Mouse (Mus musculus) liver, embryonic 14.5 days (tissue): ENCODE results near the gene Olfr1288. TPM values are rescaled to one million over a fixed set of nuclear protein-coding genes. Genes with fewer than 3 reads are reported as not detected.

ENCODE experiments used
- ATAC-seq: fragments of 200-750 bp; cut with Nextera tagmentation; 2 replicates; pipeline ENCODE4 v1.8.0; 2017; ENCODE audit warnings: moderate number of reproducible peaks, mild to moderate bottlenecking, moderate library complexity; ENCODE audit not compliant: insufficient read depth
- DNase-seq, 3 experiments: peaks; one replicate each; pipeline ENCODE4 v3.0.0-alpha.2; 2012 to 2013; ENCODE audit warnings: low read depth in 3 of 3, low spot score in 3 of 3
- H3K27ac ChIP-seq: fragments of 300-500 bp; sonication (generic); 2 replicates; pipeline ENCODE4 v1.5.1; 2014; ENCODE audit warnings: moderate library complexity, mild to moderate bottlenecking, control low read depth, inconsistent platforms
- H3K27me3 ChIP-seq: fragments of 300-500 bp; sonication (generic); 2 replicates; pipeline ENCODE4 v1.6.1; 2014; ENCODE audit warnings: mild to moderate bottlenecking, low read length, moderate library complexity; ENCODE audit not compliant: control insufficient read depth, insufficient read depth
- H3K36me3 ChIP-seq: fragments of 300-500 bp; sonication (generic); replicated peaks from 2 replicates; pipeline ENCODE4 v1.6.1; 2014; ENCODE audit warnings: low read depth; ENCODE audit not compliant: control insufficient read depth, insufficient read depth
- H3K4me1 ChIP-seq, 2 experiments: fragments of 200-500 bp in 1 of 2; fragments of 300-500 bp in 1 of 2; sonication (generic) in 1 of 2; replicated peaks; 2 replicates each; pipeline ENCODE4 v1.6.1; 2012 to 2014; ENCODE audit warnings: antibody characterized with exemption in 1 of 2, inconsistent platforms in 1 of 2, low read length in 1 of 2; ENCODE audit not compliant: control insufficient read depth in 2 of 2, insufficient read depth in 2 of 2
- H3K4me2 ChIP-seq: fragments of 300-500 bp; sonication (generic); 2 replicates; pipeline ENCODE4 v1.6.1; 2014; ENCODE audit warnings: low read depth, mild to moderate bottlenecking, control low read depth, moderate library complexity
- H3K4me3 ChIP-seq, 2 experiments: fragments of 200-500 bp in 1 of 2; fragments of 300-500 bp in 1 of 2; sonication (generic) in 1 of 2; 2 replicates each; pipeline ENCODE4 v1.5.1; 2012 to 2014; ENCODE audit warnings: low read depth in 2 of 2, low read length in 2 of 2, mild to moderate bottlenecking in 2 of 2, control low read depth in 1 of 2, inconsistent platforms in 1 of 2, moderate library complexity in 1 of 2; ENCODE audit not compliant: insufficient read depth in 1 of 2
- H3K9ac ChIP-seq: fragments of 300-500 bp; sonication (generic); replicated peaks from 2 replicates; pipeline ENCODE4 v1.6.1; 2014; ENCODE audit warnings: mild to moderate bottlenecking, control low read depth, moderate library complexity
- H3K9me3 ChIP-seq: fragments of 300-500 bp; sonication (generic); 2 replicates; pipeline ENCODE4 v1.6.1; 2016; ENCODE audit warnings: low read length, mixed read lengths; ENCODE audit not compliant: control insufficient read depth
- CTCF ChIP-seq: IDR thresholded peaks from 2 replicates; pipeline ENCODE4 v1.5.1; 2016; ENCODE audit warnings: antibody characterized with exemption, low read depth, control low read depth
- EP300 ChIP-seq: IDR thresholded peaks from 2 replicates; pipeline ENCODE4 v1.6.1; 2016; ENCODE audit warnings: antibody characterized with exemption, low read depth
- WGBS: fragments of 180-500 bp; shearing (Covaris S2); extraction: QIAGEN DNeasy Blood & Tissue Kit; methylation state at CpG from one replicate; pipeline ENCODE4 v1.1.7; 2014; ENCODE audit not compliant: insufficient replicate concordance; 5-methylcytosine and 5-hydroxymethylcytosine counted together
- polyA plus RNA-seq, 2 experiments: library from polyadenylated mRNA; depleted of rRNA in 1 of 2; stranded (reverse) in 1 of 2; unstranded in 1 of 2; fragments of >200 nt; fragmentation: Nextera tagmentation in 1 of 2; extraction: Ambion mirVana in 1 of 2; gene quantifications; 2 replicates each; pipeline versions ENCODE4 v1.2.1 to v1.2.3; 2012 to 2014

Olfr1288 gene
- polyA plus RNA-seq (2012; rRNA removed) (not detected in 2 replicates), polyA plus RNA-seq (2014; fragmentation: Nextera tagmentation; extraction: Ambion mirVana) (not detected in 2 replicates)

DNA sequence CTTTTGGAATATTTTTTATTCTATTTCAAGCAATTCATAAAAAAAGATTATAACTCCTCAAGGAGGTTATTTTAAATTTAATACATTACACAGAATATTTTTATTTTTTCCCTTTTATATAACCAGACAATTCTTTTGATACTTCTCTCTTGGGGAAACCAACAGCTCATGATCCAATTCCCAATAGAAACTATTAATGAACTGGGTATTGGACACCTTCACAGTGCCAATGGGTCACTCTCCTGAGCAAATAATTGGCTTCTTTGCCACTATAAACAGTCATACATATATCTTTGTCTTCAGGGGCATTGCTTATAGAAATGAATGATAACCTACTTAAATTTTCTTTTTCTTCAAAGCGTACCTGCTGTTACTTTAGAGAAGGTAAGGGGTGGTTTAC lies at the start of gene Olfr1288:
Olfr1288 (plus strand) TSS at position 301 of the 400 bp plus-strand sequence.
- H3K9ac ChIP-seq, result no peak within 1 kb of the TSS
- DNase-seq (no peak), ATAC-seq (no peak)
- no peaks in the 10 kb centered on the region for H3K4me1 ChIP-seq
- 70% methylated on average over 1 of the region's 1 CpGs for WGBS
- H3K4me3 ChIP-seq, result no peak within 1 kb of the TSS
- no peak within 1 kb of the TSS for H3K4me2 ChIP-seq
- H3K36me3 ChIP-seq, result no peaks in the 10 kb centered on the region
- H3K27me3 ChIP-seq, result no peaks in the 10 kb centered on the region
- no peak within 1 kb of the TSS for H3K27ac ChIP-seq
- H3K9me3 ChIP-seq, result no peaks in the 10 kb centered on the region
- no peak for TF ChIP-seq CTCF
- TF ChIP-seq EP300, result no peak

DNA sequence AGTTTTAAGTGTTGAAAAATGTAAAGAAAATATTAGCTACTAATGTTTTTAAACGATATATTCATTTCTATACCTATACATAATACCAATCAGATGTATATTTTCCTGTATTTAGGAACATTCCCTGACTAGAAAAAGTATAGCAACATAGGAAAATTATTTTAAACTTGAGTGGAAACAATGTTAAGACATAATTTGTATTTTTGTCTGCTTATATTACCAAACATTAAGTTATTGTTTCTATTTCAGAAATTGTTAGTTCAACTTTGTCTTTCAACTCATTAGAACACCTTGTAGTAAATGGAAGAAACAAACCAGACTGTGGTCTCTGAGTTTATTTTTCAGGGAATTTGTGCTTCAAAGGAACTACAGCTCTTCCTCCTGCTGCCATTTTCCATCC lies 25.1 kb upstream of the Olfr1288 start, which contains the start of gene Olfr1287:
Olfr1287 (plus strand) TSS at position 301 of the 400 bp plus-strand sequence.
- TF ChIP-seq EP300, result no peak
- no peak for TF ChIP-seq CTCF

DNA sequence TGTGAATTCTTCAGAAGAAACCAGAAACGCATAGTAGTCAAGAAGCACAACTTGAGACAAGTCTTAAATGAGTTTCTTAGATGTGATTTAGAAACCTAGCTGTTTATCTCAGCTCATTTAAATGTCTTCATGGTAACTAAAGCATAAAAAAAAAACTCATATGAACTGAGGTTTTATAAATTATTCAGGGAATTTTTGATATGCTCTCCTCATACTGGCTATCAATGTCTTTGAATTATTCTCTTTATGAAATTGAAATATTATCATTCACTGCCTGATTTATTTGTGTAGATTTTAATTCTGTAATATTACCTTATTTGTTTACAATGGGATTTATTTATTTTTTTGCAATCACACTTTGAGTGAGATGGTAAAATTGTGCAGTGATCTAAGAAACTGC lies 6.6 kb downstream of the Olfr1288 start, which contains the start of gene Olfr1289:
Olfr1289 (plus strand) TSS at position 301 of the 400 bp plus-strand sequence.
- 46% methylated on average over 1 of the region's 1 CpGs for WGBS

More for the DNA sequence above, 25.1 kb upstream of the Olfr1288 start, which contains the start of gene Olfr1287:
- Histone ChIP-seq H3K9me3 (no peaks in the 10 kb centered on the region), H3K36me3 (no peaks in the 10 kb centered on the region), H3K4me3 (no peak within 1 kb of the TSS), H3K27me3 (no peaks in the 10 kb centered on the region), H3K4me2 (no peak within 1 kb of the TSS), H3K4me1 (no peaks in the 10 kb centered on the region), H3K9ac (no peak within 1 kb of the TSS), H3K27ac (no peak within 1 kb of the TSS)
- no peak for DNase-seq
- no peak for ATAC-seq
- WGBS, result 29% methylated on average over 1 of the region's 1 CpGs

DNA sequence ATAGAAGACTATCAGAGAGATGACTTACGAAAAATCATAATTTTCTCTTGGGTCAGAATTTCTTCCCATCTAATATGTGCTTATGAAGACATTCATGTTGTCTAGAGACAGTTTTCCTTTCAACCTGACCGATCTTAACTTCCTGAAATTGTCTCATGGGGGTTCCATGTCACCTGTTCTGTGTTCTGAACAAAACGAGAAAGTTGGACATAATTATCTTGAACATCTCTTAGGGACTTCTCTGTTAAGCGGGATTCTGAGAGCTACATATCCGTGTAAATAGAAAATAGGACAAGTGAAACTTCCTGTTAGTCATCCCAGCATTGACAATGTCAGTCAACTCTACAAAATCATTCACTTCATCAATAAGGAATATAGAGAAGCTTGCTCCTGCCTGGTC lies 19.8 kb downstream of the Olfr1288 start, which contains the start of gene Olfr1290:
Olfr1290 (minus strand) TSS at position 101 of the 400 bp plus-strand sequence.
- H3K27me3 ChIP-seq, result no peaks in the 10 kb centered on the region
- H3K36me3 ChIP-seq, result no peaks in the 10 kb centered on the region
- H3K9me3 ChIP-seq, result no peaks in the 10 kb centered on the region
- TF ChIP-seq CTCF, result no peak
- no peak for TF ChIP-seq EP300
- 48% methylated on average over 5 of the region's 5 CpGs for WGBS
- ATAC-seq, result no peak
- DNase-seq, result no peak
- no peak within 1 kb of the TSS for H3K27ac ChIP-seq
- no peak within 1 kb of the TSS for H3K4me2 ChIP-seq
- no peak within 1 kb of the TSS for H3K4me3 ChIP-seq
- no peaks in the 10 kb centered on the region for H3K4me1 ChIP-seq
- no peak within 1 kb of the TSS for H3K9ac ChIP-seq

More for the DNA sequence above, 6.6 kb downstream of the Olfr1288 start, which contains the start of gene Olfr1289:
- H3K4me2 ChIP-seq, result no peak within 1 kb of the TSS
- no peaks in the 10 kb centered on the region for H3K27me3 ChIP-seq
- no peaks in the 10 kb centered on the region for H3K9me3 ChIP-seq
- H3K9ac ChIP-seq, result no peak within 1 kb of the TSS
- ATAC-seq (no peak), DNase-seq (no peak)
- TF ChIP-seq EP300 (no peak), CTCF (no peak)
- H3K4me1 ChIP-seq, result no peaks in the 10 kb centered on the region
- no peak within 1 kb of the TSS for H3K4me3 ChIP-seq
- H3K27ac ChIP-seq, result no peak within 1 kb of the TSS
- H3K36me3 ChIP-seq, result no peaks in the 10 kb centered on the region

DNA sequence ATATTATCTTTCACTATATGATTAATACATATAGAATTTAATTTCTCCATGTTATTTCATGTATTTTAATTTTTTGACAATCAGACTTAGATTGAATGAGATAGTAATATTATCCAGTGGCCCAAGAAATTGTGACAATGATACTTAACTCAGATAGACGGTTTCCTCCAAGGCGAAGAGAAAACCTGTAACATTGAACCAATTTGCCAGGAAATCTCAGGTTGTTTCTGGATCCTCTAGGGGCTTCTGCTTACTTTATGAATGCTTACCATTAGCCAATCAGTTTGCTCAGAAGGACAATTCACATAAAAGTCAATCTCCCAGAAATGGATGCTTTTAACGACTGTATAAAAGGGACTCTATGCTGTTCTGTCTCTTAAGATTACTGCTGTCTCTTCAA lies 23.0 kb downstream of the Olfr1288 start, which contains the start of gene Olfr1291-ps1:
Olfr1291-ps1 (plus strand) TSS at position 301 of the 400 bp plus-strand sequence.
- no peaks in the 10 kb centered on the region for H3K27me3 ChIP-seq
- no peaks in the 10 kb centered on the region for H3K36me3 ChIP-seq
- DNase-seq (no peak), ATAC-seq (no peak)
- WGBS, result 77% methylated on average over 3 of the region's 3 CpGs
- no peaks in the 10 kb centered on the region for H3K4me1 ChIP-seq
- no peak within 1 kb of the TSS for H3K4me2 ChIP-seq
- TF ChIP-seq CTCF (no peak), EP300 (no peak)
- H3K27ac ChIP-seq, result no peak within 1 kb of the TSS
- no peak within 1 kb of the TSS for H3K9ac ChIP-seq
- H3K4me3 ChIP-seq, result no peak within 1 kb of the TSS
- H3K9me3 ChIP-seq, result no peaks in the 10 kb centered on the region
